Mouse (Mus musculus): ENCODE measurements around the gene Ss18l2. TPM values are rescaled to one million over a fixed set of nuclear protein-coding genes. Genes with fewer than 3 reads are reported as not detected.
A peak's percentile ranks its signal among the peaks of the same experiment; 100 is the strongest.

Ss18l2 gene
- polyA plus RNA-seq (2012; rRNA removed): 10.9 and 11.6 TPM in 2 replicates

- WGBS: 4% methylated on average over 37 of the region's 37 CpGs
- Histone ChIP-seq H3K27ac (ENCODE audit: insufficient read depth, low read depth, low read length) (peak within 1 kb of the TSS; percentile 92), H3K36me3 (ENCODE audit: control insufficient read depth, insufficient read depth, low read length) (peaks cover 3% of the 10 kb centered on the region), H3K4me3 (ENCODE audit: low read depth, low read length) (peak within 1 kb of the TSS; percentile 95), H3K4me1 (ENCODE audit: control insufficient read depth, insufficient read depth, insufficient read length, low read length) (peaks cover 8% of the 10 kb centered on the region; the same call in 1 of the 2 replicates), H3K27me3 (ENCODE audit: control insufficient read depth, insufficient read depth, low read length) (no peaks in the 10 kb centered on the region)
- no peak for TF ChIP-seq CTCF (IDR thresholded peaks at IDR 0.05; ENCODE audit: extremely low read depth, insufficient read length, insufficient replicate concordance, low read depth, low read length)
- no peak; the same call in 1 of the 2 replicates for TF ChIP-seq POLR2A (IDR thresholded peaks at IDR 0.05; ENCODE audit: low read depth, low read length)
Observed at GRCm38 (mm10) chr9:121709898-121710583, at the start of gene Ss18l2. Ss18l2 (plus strand) TSS chr9:121710329.

- Histone ChIP-seq H3K4me1 (ENCODE audit: control insufficient read depth, insufficient read depth, insufficient read length, low read length) (peaks cover 4% of the 10 kb centered on the region; the same call in 1 of the 2 replicates), H3K27ac (ENCODE audit: insufficient read depth, low read depth, low read length) (no peak overlapping the region), H3K4me3 (ENCODE audit: low read depth, low read length) (no peak overlapping the region), H3K36me3 (ENCODE audit: control insufficient read depth, insufficient read depth, low read length) (peaks cover 80% of the 10 kb centered on the region), H3K27me3 (ENCODE audit: control insufficient read depth, insufficient read depth, low read length) (no peaks in the 10 kb centered on the region)
- whole genome bisulfite sequencing: 83% methylated on average over 6 of the region's 6 CpGs
- TF ChIP-seq POLR2A (IDR thresholded peaks at IDR 0.05; ENCODE audit: low read depth, low read length): no peak
- TF ChIP-seq CTCF (IDR thresholded peaks at IDR 0.05; ENCODE audit: extremely low read depth, insufficient read length, insufficient replicate concordance, low read depth, low read length): no peak
Observed at GRCm38 (mm10) chr9:121663467-121663866, 46.7 kb upstream of the Ss18l2 start.

GRCm38 (mm10) chr9:121664104-121664503, 46.0 kb upstream of the Ss18l2 start:
- H3K36me3 ChIP-seq (ENCODE audit: control insufficient read depth, insufficient read depth, low read length): peaks cover 77% of the 10 kb centered on the region
- H3K4me3 ChIP-seq (ENCODE audit: low read depth, low read length): no peak overlapping the region
- WGBS: 87% methylated on average over 5 of the region's 5 CpGs
- H3K27ac ChIP-seq (ENCODE audit: insufficient read depth, low read depth, low read length): no peak overlapping the region
- no peaks in the 10 kb centered on the region for H3K27me3 ChIP-seq (ENCODE audit: control insufficient read depth, insufficient read depth, low read length)
- H3K4me1 ChIP-seq (ENCODE audit: control insufficient read depth, insufficient read depth, insufficient read length, low read length): no peaks in the 10 kb centered on the region
- TF ChIP-seq CTCF (IDR thresholded peaks at IDR 0.05; ENCODE audit: extremely low read depth, insufficient read length, insufficient replicate concordance, low read depth, low read length) (no peak), POLR2A (IDR thresholded peaks at IDR 0.05; ENCODE audit: low read depth, low read length) (no peak)

- Histone ChIP-seq H3K4me3 (ENCODE audit: low read depth, low read length) (no peak overlapping the region), H3K4me1 (ENCODE audit: control insufficient read depth, insufficient read depth, insufficient read length, low read length) (no peaks in the 10 kb centered on the region), H3K36me3 (ENCODE audit: control insufficient read depth, insufficient read depth, low read length) (peaks cover 64% of the 10 kb centered on the region), H3K27ac (ENCODE audit: insufficient read depth, low read depth, low read length) (no peak overlapping the region), H3K27me3 (ENCODE audit: control insufficient read depth, insufficient read depth, low read length) (no peaks in the 10 kb centered on the region)
- 83% methylated on average over 16 of the region's 16 CpGs for WGBS
- TF ChIP-seq CTCF (IDR thresholded peaks at IDR 0.05; ENCODE audit: extremely low read depth, insufficient read length, insufficient replicate concordance, low read depth, low read length) (no peak), POLR2A (IDR thresholded peaks at IDR 0.05; ENCODE audit: low read depth, low read length) (no peak)
Observed at GRCm38 (mm10) chr9:121666957-121667630, 43.0 kb upstream of the Ss18l2 start.

- Histone ChIP-seq H3K4me3 (ENCODE audit: low read depth, low read length) (no peak overlapping the region), H3K27ac (ENCODE audit: insufficient read depth, low read depth, low read length) (no peak overlapping the region), H3K27me3 (ENCODE audit: control insufficient read depth, insufficient read depth, low read length) (no peaks in the 10 kb centered on the region), H3K36me3 (ENCODE audit: control insufficient read depth, insufficient read depth, low read length) (peaks cover 59% of the 10 kb centered on the region), H3K4me1 (ENCODE audit: control insufficient read depth, insufficient read depth, insufficient read length, low read length) (no peaks in the 10 kb centered on the region)
- 70% methylated on average over 11 of the region's 11 CpGs for WGBS
- TF ChIP-seq CTCF (IDR thresholded peaks at IDR 0.05; ENCODE audit: extremely low read depth, insufficient read length, insufficient replicate concordance, low read depth, low read length): no peak
- TF ChIP-seq POLR2A (IDR thresholded peaks at IDR 0.05; ENCODE audit: low read depth, low read length): no peak
Observed at GRCm38 (mm10) chr9:121667822-121668221, 42.3 kb upstream of the Ss18l2 start.

- peaks cover 49% of the 10 kb centered on the region for H3K36me3 ChIP-seq (ENCODE audit: control insufficient read depth, insufficient read depth, low read length)
- TF ChIP-seq POLR2A (IDR thresholded peaks at IDR 0.05; ENCODE audit: low read depth, low read length) (no peak), CTCF (IDR thresholded peaks at IDR 0.05; ENCODE audit: extremely low read depth, insufficient read length, insufficient replicate concordance, low read depth, low read length) (peak; percentile 38)
- H3K27ac ChIP-seq (ENCODE audit: insufficient read depth, low read depth, low read length): no peak overlapping the region
- H3K4me1 ChIP-seq (ENCODE audit: control insufficient read depth, insufficient read depth, insufficient read length, low read length): no peaks in the 10 kb centered on the region
- no peaks in the 10 kb centered on the region for H3K27me3 ChIP-seq (ENCODE audit: control insufficient read depth, insufficient read depth, low read length)
- 66% methylated on average over 28 of the region's 28 CpGs for WGBS
- peak overlapping the region; percentile 41 for H3K4me3 ChIP-seq (ENCODE audit: low read depth, low read length)
Observed at GRCm38 (mm10) chr9:121669348-121669791, 40.8 kb upstream of the Ss18l2 start.

- WGBS: 40% methylated on average over 7 of the region's 7 CpGs
- Histone ChIP-seq H3K27ac (ENCODE audit: insufficient read depth, low read depth, low read length) (no peak overlapping the region), H3K27me3 (ENCODE audit: control insufficient read depth, insufficient read depth, low read length) (no peaks in the 10 kb centered on the region), H3K4me3 (ENCODE audit: low read depth, low read length) (no peak overlapping the region), H3K4me1 (ENCODE audit: control insufficient read depth, insufficient read depth, insufficient read length, low read length) (no peaks in the 10 kb centered on the region), H3K36me3 (ENCODE audit: control insufficient read depth, insufficient read depth, low read length) (peaks cover 35% of the 10 kb centered on the region)
- TF ChIP-seq CTCF (IDR thresholded peaks at IDR 0.05; ENCODE audit: extremely low read depth, insufficient read length, insufficient replicate concordance, low read depth, low read length) (peak; percentile 78; the same call in 1 of the 2 replicates), POLR2A (IDR thresholded peaks at IDR 0.05; ENCODE audit: low read depth, low read length) (no peak)
Observed at GRCm38 (mm10) chr9:121671300-121671699, 38.8 kb upstream of the Ss18l2 start.
